Mouse (Mus musculus): ENCODE data around the gene Spag8. TPM values are rescaled to one million over a fixed set of nuclear protein-coding genes. Genes with fewer than 3 reads are reported as not detected.

The Spag8 gene
- total RNA-seq, 2 experiments from 2014 or later: 0.33 TPM; not detected in 1

DNA sequence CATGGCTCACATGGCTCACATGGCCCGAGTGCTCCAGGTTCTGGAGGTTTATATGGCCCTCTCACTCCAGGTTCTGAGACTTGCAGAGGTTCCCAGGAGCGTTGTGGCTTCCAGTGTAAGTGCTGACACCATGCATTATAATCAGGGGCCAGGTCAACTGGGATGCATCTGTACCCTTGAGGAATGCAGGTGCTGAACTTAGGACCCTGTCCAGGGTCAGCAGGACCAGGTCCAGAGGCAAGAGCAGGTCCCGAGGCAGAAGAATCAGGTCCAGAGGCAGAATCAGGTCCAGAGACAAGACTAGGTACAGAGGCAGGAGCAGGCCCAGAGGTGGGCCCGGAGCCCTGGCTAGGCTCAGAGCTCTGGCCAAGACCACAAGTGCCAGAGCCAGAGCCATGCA is 668 bp downstream of the Spag8 start:
- DNase-seq: no peak

DNA sequence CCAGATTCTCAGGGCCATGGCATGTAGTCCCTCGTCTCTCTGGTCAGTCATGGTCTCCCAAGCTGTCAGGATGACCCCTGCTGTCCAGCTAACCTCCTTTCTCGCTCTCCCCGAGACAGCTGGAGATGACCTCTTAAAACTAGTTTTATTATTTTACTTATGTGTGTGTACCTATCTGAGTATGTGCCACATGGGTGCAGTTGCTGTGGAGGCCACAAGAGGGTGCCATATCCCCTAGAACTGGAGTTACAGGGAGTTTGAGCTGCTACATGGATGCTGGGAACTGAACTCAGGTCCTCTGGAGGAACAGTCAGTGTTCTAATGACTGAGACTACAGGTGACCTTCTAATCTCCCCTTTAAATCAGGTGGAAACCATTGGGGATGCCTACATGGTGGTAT is 3.6 kb downstream of the Spag8 start:
- DNase-seq: no peak

DNA sequence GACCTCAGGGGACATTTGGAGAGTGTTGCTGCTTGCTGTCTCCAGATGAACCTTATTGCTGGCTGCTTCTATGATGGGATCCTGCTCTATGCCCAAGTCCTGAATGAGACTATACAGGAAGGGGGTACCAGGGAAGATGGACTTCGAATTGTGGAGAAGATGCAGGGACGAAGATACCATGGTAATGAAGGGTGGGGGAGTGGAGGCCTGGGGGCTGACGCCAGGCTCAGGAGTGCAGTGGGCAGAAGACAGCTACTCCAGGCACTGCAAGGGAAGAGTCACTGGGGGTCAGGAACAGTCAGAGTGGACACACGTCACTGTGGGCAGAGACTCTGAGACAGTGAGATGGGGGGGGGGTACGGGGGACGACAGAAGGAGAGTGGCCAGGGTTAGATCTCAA is 12.9 kb downstream of the Spag8 start:
- DNase-seq: no peak

DNA sequence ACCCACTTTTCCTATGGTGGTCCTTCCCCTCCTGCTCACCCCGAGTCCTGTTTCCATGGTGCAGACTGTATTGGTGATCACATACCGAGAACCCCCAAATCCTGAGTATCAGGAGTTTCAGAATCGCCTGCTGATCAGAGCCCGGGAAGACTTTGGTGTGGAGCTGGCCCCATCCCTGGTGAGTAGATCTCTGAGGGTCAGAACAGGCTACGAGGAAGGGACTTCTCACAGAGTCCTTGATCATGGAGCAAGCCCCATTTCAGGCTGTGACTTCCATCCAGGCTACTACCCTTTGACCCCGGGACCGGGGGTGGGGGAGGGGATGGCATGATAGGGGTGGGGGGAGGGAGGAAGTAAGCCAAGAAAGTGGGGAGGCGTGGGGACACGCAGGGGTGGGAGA is 13.3 kb downstream of the Spag8 start:
- no peak for DNase-seq

DNA sequence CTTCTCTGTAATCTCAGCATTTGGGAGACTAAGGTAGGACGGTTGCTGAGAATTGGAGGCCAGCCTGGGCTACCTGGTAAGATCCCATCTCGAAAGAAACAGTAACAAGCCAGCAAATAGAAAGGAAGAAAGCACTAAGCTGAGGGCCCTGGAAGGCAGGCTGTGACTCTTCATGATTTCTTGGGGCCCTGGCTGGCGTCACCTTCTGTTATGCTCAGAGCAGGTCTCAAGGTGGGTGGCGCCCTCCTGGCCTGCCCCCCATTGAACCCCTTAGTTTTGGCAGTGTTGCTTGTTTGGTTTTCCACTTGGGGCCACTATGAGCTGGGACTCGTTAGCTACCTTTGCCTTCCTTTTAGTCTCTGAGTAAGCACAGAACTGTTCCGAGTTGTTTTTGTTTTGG is 16.6 kb downstream of the Spag8 start:
- DNase-seq: no peak

DNA sequence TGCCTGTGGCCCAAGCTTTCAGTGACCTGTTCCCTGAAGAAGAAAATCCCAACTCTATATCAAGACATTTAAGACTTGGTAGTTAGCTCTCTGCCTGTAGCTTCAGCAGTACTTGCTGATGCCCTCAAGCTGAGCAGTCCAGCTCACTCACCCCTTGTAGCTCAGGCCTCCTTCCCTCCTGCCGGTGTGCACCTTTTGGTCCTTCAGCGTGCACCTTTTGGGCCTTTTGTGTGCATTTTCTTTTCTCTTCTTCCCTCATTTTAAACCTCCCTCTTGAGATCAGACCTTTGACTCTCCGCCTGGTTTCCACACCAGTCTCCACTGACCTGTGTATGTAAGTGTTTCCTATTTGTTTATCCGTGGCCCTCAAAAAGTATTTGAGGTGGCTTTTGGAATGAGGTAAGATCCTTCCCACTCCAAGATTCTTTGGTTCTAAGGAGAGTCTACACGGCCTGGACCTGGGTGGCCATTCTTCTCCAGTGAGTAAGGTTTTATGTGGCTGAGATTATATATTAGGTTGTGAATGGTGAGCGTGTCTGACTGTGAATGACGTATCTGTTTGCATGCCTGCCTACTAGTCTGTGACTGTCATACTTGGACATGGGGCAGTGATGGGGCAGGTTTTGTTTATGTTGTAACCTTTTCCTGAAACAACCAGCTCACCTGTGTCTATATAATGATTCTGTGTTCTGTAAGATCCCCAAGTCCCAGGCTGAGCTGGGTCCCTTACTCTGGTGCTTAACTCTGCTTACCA is 18.6 kb downstream of the Spag8 start:
- DNase-seq: no peak

DNA sequence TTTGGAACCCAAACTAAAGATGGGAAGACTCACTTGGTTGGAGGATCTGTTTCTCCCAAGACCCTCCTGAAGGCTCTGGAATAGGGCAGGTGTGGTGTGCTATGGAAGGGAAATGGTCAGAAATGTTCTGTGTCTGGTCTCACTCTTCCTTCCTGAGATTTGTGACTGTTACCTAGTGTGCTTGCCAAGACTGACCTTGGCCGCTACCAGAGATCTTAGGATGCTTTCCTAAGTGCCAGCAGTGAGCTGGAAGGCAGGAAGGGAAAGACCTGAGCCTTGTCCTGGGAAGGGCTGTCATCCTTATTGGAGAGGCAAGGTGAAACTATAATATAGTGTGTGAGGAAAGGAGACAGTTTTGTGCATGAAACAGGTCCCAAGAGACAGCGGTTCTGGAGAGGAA is 19.7 kb downstream of the Spag8 start:
- no peak for DNase-seq

DNA sequence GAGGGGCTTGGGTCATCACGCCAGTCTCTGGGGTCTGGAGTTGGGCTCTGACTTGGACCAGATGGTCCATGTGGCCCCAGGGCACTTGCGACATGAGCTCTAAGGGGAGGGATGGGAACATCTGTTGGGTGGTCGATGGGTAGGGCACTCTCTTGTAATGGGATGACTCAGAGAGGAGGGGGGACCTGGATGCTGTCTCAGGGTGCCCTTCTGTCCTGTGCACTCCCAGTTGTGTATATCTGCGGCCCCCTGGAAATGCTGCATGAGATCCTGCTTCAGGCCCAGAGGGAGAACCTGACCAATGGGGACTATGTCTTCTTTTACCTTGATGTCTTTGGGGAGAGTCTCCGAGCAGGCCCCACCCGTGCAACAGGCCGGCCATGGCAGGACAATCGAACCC is 20.1 kb downstream of the Spag8 start:
- DNase-seq: no peak

DNA sequence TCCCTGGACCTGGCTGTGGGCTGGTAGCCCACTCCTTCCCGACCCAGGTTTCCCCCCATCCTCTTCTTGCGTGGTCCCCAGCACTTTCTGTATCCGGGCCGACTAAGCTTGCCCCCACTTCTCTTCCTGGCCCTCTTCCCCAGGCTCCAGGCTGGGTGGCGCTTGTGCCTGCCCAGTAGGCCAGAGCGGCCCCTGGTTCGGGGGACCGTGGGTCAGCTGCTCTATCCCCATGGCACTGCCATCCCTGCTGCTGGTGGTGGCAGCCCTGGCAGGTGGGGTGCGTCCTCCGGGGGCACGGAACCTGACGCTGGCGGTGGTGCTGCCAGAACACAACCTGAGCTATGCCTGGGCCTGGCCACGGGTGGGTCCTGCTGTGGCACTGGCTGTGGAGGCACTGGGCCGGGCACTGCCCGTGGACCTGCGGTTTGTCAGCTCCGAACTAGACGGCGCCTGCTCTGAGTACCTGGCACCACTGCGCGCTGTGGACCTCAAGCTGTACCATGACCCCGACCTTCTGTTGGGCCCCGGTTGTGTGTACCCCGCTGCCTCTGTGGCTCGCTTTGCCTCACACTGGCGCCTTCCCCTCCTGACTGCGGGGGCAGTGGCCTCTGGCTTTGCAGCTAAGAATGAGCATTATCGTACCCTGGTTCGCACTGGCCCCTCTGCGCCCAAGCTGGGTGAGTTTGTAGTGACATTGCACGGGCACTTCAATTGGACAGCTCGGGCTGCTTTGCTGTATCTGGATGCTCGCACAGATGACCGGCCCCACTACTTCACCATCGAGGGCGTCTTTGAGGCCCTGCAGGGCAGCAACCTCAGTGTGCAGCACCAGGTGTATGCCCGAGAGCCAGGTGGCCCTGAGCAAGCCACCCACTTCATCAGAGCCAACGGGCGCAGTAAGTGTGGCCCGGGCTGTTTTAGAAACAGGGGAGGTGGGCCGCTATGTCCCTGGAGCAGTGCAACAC is 21.2 kb downstream of the Spag8 start:
- peak; percentile 41 for DNase-seq

DNA sequence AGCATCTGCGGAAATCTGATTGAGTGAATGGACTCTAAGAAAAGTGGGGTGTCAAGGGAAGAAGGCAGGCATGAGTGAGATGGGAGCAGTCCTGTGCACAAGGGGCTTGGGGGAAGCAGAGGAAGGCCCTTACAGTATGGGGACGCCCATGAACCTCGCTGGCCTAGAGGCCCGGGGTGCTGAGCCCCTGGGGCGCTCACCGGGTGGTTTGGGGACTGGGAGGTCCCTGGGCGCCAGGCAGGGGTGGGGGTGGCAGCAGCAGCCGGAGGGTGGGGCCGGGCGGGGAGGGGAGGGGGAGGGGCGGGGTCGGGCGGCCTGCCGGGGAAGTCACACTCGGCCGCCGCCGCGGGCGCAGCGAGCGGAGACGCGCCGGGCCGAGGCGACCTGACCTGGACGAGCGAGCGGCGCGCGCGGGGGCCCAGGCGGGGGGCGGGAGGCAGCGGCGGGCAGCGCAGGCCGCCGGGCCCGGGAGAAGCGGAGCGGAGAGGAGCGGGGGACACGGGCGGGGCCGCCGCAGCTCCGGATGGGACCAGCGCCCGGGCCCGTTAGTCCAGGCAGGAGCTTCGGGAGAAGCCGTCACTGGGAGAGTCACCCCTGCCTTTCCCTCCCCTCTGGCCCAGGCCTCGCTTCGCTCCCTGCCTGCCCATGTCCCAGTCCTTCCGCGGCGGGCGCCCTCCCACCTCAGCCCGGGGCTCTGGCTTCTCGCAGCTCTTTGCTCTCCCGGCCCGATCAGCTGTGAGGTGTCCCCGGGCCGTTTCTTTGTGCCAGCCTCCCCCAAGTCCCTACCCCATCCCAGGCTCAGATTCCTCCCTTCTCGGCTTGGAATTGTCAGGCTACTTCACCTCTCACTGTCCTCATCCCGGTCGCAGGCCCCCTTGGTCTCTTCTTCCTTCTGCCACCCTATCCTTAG is 22.1 kb downstream of the Spag8 start, which contains the start of gene Npr2:
TSS of gene Npr2 (plus strand) at position 890 of the 910 bp plus-strand sequence.
- DNase-seq: peak; percentile 60

DNA sequence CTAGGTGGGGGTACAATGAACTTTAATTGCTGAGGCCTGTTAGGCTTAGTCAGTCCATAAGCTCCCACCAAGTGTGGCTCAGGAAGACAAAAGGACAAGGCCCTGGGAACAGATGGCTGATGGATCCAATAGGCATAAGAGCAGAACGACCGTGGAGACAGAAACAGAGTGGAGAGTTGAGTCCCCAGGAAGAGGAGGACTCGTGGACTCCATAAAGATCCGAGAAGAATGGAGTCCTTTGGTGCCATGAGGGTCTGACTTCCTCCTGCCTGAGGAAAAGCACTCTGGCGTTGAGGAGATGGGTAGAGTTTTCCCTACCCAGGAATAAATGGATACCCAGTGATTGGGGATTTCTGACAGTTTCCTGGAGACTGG is 22.7 kb downstream of the Spag8 start:
- no peak for DNase-seq

DNA sequence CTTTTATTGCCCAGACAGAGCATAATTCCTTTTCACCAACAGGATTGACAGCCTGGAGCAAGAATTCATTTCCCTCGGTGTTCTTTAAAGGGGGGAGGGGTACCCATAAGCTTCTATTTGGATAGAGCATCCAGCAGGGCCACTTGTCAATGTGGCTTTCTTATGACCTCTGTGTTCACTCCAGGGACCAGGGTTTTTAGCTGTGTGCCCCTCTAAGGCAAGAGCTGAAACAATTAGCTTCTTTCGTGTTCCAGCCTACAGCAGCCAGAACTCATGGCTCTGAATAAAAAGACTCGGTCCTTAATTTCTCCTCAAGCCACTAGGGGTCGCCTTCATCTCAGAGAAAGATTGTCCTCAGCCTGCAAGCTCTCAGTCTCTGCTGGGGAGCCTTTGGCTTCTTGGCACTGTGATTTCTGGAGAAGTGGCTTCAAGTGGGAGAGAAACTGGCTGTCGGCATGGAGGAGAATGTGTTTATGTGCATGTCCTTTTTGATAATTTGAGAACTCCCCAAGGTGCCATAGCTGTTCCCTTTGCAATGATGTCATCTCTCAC is 23.3 kb downstream of the Spag8 start:
- DNase-seq: peak; percentile 61

DNA sequence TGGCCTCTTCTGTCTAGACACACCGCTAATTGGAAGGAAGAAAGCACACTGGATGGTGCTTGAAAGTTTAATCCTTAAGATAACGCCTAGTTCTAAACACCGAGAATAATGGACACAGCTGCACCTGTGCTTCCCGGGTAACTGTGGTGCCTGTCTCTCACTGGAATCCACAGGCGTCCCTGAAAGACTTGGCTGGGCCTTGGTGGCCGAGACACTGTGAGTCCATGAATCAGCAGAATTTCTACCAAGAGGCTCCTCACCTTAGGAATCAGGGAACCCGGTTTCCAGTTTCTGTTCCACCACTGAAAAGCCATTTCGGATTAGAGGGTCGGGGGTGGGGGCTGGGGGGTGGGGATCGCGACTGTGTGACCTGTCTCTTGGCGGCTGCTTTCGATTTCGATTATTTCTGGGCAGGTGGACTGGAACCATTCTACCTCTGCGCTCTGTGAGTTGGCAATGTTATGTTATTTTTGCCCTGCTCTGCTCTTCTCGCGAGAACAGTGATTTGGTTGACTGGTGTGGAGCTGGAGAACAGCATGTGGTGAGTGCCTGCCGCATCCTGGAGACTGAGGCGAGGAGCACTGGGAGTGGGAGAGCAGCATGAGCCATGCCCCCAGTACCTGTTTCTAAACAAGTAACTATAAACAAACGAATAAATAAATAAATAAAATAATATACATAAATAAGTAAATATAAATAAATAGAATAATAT is 24.1 kb downstream of the Spag8 start:
- no peak for DNase-seq

DNA sequence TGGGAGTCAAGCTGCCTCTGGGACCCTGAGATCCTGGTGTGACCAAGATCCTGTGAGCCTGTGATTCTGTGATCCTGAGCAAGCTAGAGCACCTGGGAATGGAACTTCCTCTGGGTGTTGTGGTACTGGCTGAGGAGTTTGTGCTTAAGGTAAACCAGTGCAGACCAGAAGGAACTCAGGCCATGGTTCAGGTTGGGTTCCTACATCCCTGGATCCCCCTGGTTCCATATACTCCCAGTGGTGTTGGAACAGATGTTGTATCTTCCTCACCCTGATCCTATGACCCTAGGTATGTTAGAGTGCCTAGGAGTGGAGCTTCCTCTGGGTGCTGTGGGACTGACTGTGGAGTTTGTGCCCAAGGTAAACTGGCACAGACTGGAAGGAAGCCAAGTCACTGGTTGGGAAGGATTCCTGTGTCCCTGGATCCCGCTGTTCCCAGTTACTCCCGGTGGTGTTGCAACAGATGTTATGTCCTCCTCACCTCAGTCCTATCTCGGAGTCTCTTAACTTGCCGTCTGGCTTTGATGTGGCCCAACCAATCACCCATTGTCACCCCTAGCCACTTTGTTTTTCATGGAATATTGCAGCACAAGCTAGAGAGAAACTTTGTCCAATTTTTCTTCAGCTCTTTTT is 33.1 kb downstream of the Spag8 start:
- no peak for DNase-seq

DNA sequence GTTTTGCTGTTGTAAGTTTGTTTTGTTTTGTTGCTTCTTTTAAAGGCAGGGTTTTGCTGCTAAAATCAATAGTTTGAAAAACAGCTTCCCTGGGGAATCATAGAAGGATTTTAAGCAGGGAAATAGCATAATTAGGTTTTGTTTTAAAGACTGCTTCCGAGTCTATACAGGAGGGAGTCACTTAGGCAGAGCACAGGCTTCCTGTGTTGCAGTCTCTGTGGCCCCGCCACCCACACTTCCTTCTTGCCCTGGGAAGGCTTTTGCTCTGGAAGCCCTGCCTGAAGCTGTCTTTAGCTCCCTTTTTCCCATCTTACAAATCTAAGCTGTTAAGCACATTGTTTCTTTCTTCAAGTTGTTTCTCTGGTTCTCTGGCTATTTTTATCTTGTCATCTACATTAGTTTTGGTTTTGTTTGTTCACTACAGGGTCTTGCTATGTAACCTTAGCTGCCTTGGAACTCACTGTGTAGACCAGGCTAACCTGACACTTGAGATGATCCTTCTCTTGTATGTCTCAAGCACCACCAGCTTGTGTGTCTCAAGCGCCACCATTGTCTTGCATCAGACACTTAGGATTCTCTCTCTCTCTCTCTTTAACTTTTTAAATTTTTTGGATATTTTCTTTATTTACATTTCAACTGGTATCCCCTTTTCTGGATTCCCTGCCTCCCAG is 40.2 kb downstream of the Spag8 start:
- DNase-seq: no peak

DNA sequence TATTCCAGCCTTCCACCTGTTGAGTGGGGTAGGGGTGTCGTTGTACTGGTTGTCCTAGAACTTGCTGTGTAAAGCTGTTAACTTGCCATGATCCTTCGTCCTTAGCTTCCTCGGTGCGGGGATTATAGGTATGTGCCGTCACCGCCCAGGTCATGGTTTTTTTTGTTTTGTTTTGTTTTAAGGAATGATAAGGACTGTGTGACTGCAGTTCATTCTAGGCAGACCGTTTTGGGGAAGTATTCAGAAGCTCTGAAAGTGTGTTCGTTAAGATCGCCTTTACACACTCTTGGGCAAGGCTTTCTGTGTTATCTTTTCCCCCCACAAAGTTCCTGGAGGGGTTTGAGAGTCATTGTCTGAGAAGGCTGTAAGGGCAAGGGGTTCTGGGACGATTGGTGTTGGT is 40.9 kb downstream of the Spag8 start:
- no peak for DNase-seq

DNA sequence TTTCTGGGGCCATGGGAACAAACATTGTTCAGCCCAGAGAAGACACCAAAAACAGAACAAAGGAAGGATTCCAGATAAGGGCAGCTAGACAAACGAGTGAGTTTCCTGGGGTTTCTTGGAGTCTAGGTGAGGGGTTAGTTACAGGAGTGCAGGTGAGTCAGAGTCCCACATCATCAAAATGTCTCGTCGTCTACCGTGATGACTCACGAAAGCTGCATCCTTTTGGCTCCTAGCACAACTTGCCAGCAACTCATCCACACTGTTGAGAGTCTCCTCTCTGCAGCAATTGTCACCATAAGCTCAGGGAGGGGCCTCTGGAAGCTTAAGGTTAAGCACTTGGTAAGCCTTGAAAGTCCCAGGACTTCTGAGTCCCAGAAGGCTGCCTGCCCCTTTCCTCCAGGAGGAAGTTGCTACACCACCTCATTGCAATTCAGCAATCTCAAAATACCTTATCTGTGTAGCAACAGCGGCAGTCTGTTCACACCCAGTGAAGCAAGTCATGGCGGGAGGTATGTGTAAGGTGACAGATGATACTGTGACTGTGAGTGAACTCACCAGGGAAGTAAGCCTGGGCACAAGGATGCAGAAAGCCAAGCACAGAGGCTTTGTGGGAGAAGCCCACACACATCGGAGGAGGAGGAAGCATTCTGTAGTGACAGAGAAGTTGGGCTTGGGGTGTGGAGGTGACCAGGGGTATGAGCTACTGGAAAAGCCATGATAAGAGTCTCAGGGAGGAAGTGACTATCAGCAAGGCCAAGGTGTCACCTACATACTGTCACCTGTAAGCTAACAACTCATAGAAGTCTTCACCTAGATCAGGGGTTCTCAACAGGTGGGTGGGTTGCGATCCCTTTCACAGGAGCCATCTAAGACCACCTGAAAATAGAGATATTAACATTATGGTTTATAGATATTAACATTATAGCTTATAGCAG is 48.4 kb downstream of the Spag8 start:
- no peak for DNase-seq

DNA sequence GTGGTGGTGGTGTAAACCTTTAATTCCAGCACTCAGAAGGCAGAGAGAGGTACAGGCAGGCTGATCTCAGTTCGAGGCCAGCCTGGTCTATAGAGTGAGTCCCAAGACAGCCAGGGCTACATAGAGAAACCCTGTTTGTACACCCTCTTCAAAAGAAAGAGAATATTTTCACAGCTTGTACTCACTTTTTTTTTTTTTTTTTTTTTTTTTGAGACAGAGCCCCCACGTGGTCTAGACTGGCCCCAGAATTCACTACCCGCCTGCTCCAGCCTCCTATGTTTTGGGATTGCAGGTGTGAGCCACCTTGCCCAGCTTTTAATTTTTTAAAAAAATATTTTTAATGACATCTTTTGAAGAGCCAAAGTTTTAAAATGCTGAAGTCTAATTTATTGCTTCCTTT is 49.3 kb downstream of the Spag8 start:
- DNase-seq: no peak
